10 mouse cellular contexts compared by ENCODE assay signal in genomic region chr12:69982874-69983273, GRCm38 (mm10). TPM values are rescaled to one million over a fixed set of nuclear protein-coding genes. Genes with fewer than 3 reads are reported as not detected.
DNase-seq lines count a peak whose midpoint lies in the region; ATAC-seq and TF ChIP-seq lines count a peak whose summit lies in the region.
"Had no signal": no experiment of that assay in that cellular context is flagged by ENCODE, and none has a peak within 500 bp of the region (broad histone marks: within the 10 kb centered on the region; RNA-seq: fewer than 3 reads in every experiment).

No protein-coding gene starts in this region.

- peak; percentile 40 for DNase-seq in hindbrain, embryonic 11.5 days (ENCODE audit: low spot score)
- DNase-seq in hindbrain, embryonic 10.5 days (ENCODE audit: low spot score), result no peak
- DNase-seq in midbrain, embryonic 14.5 days, result peak; percentile 35
- peak; percentile 35 for DNase-seq in brain, embryonic 14.5 days (ENCODE audit: low read depth)
- DNase-seq in thymus, postnatal 14 days, result peak; percentile 59
- no peak for DNase-seq in layer of hippocampus, postnatal 36 days
- DNase-seq in heart, embryonic 10.5 days (ENCODE audit: low spot score), result no peak

- no peak overlapping the region for H3K27ac ChIP-seq in hindbrain, embryonic 11.5 days (ENCODE audit: low read depth, low read length)
- no peak overlapping the region for H3K27ac ChIP-seq in hindbrain, embryonic 10.5 days
- no peak overlapping the region for H3K27ac ChIP-seq in midbrain, embryonic 14.5 days (replicated peaks; ENCODE audit: low read depth, low read length)
- H3K27ac ChIP-seq in midbrain, embryonic 16.5 days (ENCODE audit: low read length), result no peak overlapping the region
- H3K27ac ChIP-seq in heart, embryonic 10.5 days, result no peak overlapping the region
- H3K27ac ChIP-seq: heart, embryonic 15.5 days; macrophage had no signal

- ATAC-seq in hindbrain, embryonic 11.5 days (ENCODE audit: low FRiP score), result no peak
- ATAC-seq in midbrain, embryonic 14.5 days (ENCODE audit: low FRiP score, low TSS enrichment), result no peak
- no peak for ATAC-seq in midbrain, embryonic 16.5 days

- no peaks in the 10 kb centered on the region for H3K36me3 ChIP-seq in hindbrain, embryonic 11.5 days (ENCODE audit: control insufficient read depth, insufficient read depth, low read length)
- peaks cover 52% of the 10 kb centered on the region for H3K36me3 ChIP-seq in hindbrain, embryonic 10.5 days
- peaks cover 32% of the 10 kb centered on the region for H3K36me3 ChIP-seq in midbrain, embryonic 14.5 days (ENCODE audit: control insufficient read depth, insufficient read depth, low read length)
- H3K36me3 ChIP-seq in midbrain, embryonic 16.5 days (ENCODE audit: control insufficient read depth, insufficient read depth, low read length), result peaks cover 4% of the 10 kb centered on the region
- peaks cover 56% of the 10 kb centered on the region for H3K36me3 ChIP-seq in heart, embryonic 10.5 days

- peak; percentile 35; the same call in 1 of the 2 replicates for TF ChIP-seq CTCF in brain, embryonic 14.5 days (IDR thresholded peaks at IDR 0.05; ENCODE audit: borderline replicate concordance, extremely low read depth, insufficient read depth, insufficient read length)

- no peak for TF ChIP-seq POLR2A in brain, embryonic 14.5 days (IDR thresholded peaks at IDR 0.05; ENCODE audit: borderline replicate concordance, extremely low read depth, insufficient read depth, insufficient read length, poor library complexity, severe bottlenecking)

- no peaks in the 10 kb centered on the region for H3K27me3 ChIP-seq in hindbrain, embryonic 11.5 days (ENCODE audit: control insufficient read depth, insufficient read depth, low read length)
- H3K27me3 ChIP-seq in hindbrain, embryonic 10.5 days (ENCODE audit: insufficient read depth, poor library complexity, severe bottlenecking), result no peaks in the 10 kb centered on the region
- H3K27me3 ChIP-seq in midbrain, embryonic 14.5 days (ENCODE audit: control insufficient read depth, insufficient read depth, low read length), result no peaks in the 10 kb centered on the region
- H3K27me3 ChIP-seq in midbrain, embryonic 16.5 days (ENCODE audit: control insufficient read depth, insufficient read depth, low read depth, low read length), result no peaks in the 10 kb centered on the region
- no peaks in the 10 kb centered on the region for H3K27me3 ChIP-seq in heart, embryonic 10.5 days (ENCODE audit: insufficient read depth, poor library complexity, severe bottlenecking)
- H3K27me3 ChIP-seq: heart, embryonic 15.5 days had no signal

- H3K4me2 ChIP-seq in hindbrain, embryonic 11.5 days (replicated peaks; ENCODE audit: low read depth, low read length), result no peak overlapping the region
- H3K4me2 ChIP-seq in midbrain, embryonic 14.5 days (ENCODE audit: low read length), result no peak overlapping the region
- H3K4me2 ChIP-seq in midbrain, embryonic 16.5 days (ENCODE audit: low read length), result no peak overlapping the region
- H3K4me2 ChIP-seq: heart, embryonic 15.5 days had no signal

- 78% methylated on average over 5 of the region's 5 CpGs for WGBS in hindbrain, embryonic 11.5 days
- 75% methylated on average over 5 of the region's 5 CpGs for WGBS in hindbrain, embryonic 10.5 days
- WGBS in midbrain, embryonic 14.5 days, result 71% methylated on average over 5 of the region's 5 CpGs
- WGBS in midbrain, embryonic 16.5 days, result 67% methylated on average over 5 of the region's 5 CpGs
- WGBS in heart, embryonic 10.5 days, result 76% methylated on average over 5 of the region's 5 CpGs

- no peak overlapping the region for H3K4me3 ChIP-seq in hindbrain, embryonic 11.5 days (ENCODE audit: low read depth, low read length)
- no peak overlapping the region for H3K4me3 ChIP-seq in hindbrain, embryonic 10.5 days
- no peak overlapping the region for H3K4me3 ChIP-seq in midbrain, embryonic 14.5 days (replicated peaks; ENCODE audit: low read depth, low read length)
- H3K4me3 ChIP-seq in midbrain, embryonic 16.5 days (ENCODE audit: low read depth, low read length), result no peak overlapping the region
- H3K4me3 ChIP-seq in heart, embryonic 10.5 days, result no peak overlapping the region
- H3K4me3 ChIP-seq: heart, embryonic 15.5 days had no signal

- no peak overlapping the region for H3K9ac ChIP-seq in hindbrain, embryonic 11.5 days (ENCODE audit: low read depth, low read length)
- H3K9ac ChIP-seq in midbrain, embryonic 14.5 days (replicated peaks; ENCODE audit: low read length), result no peak overlapping the region
- no peak overlapping the region for H3K9ac ChIP-seq in midbrain, embryonic 16.5 days (ENCODE audit: low read depth, low read length)
- H3K9ac ChIP-seq: heart, embryonic 15.5 days had no signal

- H3K9me3 ChIP-seq in hindbrain, embryonic 11.5 days (ENCODE audit: control insufficient read depth, low read length), result no peaks in the 10 kb centered on the region
- no peaks in the 10 kb centered on the region for H3K9me3 ChIP-seq in hindbrain, embryonic 10.5 days
- no peaks in the 10 kb centered on the region for H3K9me3 ChIP-seq in midbrain, embryonic 14.5 days (ENCODE audit: control insufficient read depth, low read length)
- no peaks in the 10 kb centered on the region for H3K9me3 ChIP-seq in midbrain, embryonic 16.5 days (replicated peaks; ENCODE audit: control insufficient read depth, low read length, poor library complexity, severe bottlenecking)
- H3K9me3 ChIP-seq in heart, embryonic 10.5 days, result no peaks in the 10 kb centered on the region
- H3K9me3 ChIP-seq: heart, embryonic 15.5 days had no signal

- H3K4me1 ChIP-seq in hindbrain, embryonic 11.5 days (replicated peaks; ENCODE audit: control insufficient read depth, insufficient read depth, low read length), result 0 out of 2 replicates have a peak, but pooled peaks cover 2% of the 10 kb centered on the region
- peaks cover 29% of the 10 kb centered on the region for H3K4me1 ChIP-seq in hindbrain, embryonic 10.5 days (replicated peaks)
- peaks cover 7% of the 10 kb centered on the region; the same call in 1 of the 2 replicates for H3K4me1 ChIP-seq in midbrain, embryonic 14.5 days (ENCODE audit: control insufficient read depth, insufficient read depth, low read length)
- peaks cover 20% of the 10 kb centered on the region for H3K4me1 ChIP-seq in midbrain, embryonic 16.5 days (ENCODE audit: control insufficient read depth, insufficient read depth, low read length)
- H3K4me1 ChIP-seq in heart, embryonic 10.5 days, result peaks cover 5% of the 10 kb centered on the region

RNA-seq across cellular contexts. Expression of gene Sav1, which starts 3.9 kb away (rescaled TPM):
- 7.3 and 8.5 TPM in 2 replicates for polyA plus RNA-seq in hindbrain, embryonic 11.5 days (2014; fragmentation: Nextera tagmentation; extraction: Ambion mirVana)
- polyA plus RNA-seq in hindbrain, embryonic 10.5 days (2016; fragmentation: Nextera tagmentation; extraction: Ambion mirVana), result 5.2 and 5.4 TPM in 2 replicates
- 3.3 and 3.6 TPM in 2 replicates for polyA plus RNA-seq in midbrain, embryonic 14.5 days (2014; fragmentation: Nextera tagmentation; extraction: Ambion mirVana)
- polyA plus RNA-seq in midbrain, embryonic 16.5 days (2015; fragmentation: Nextera tagmentation; extraction: Ambion mirVana), result 1.2 and 2.1 TPM in 2 replicates
- 29.6 and 33.4 TPM in 2 replicates for polyA plus RNA-seq in brain, embryonic 14.5 days (2012; rRNA removed)
- 10 to 100 TPM; 16.6 to 19.3 TPM for total RNA-seq in layer of hippocampus, postnatal 36 days (2021)
- 3.9 and 6.8 TPM in 2 replicates for polyA plus RNA-seq in heart, embryonic 10.5 days (2016; fragmentation: Nextera tagmentation; extraction: Ambion mirVana)

Comparison
In these comparisons a context has a peak if more than half of its experiments do, and no peak if none do; other contexts are left out.
1. DNase-seq: peak in hindbrain, embryonic 11.5 days (single experiment), midbrain, embryonic 14.5 days (single experiment), brain, embryonic 14.5 days (single experiment) and thymus, postnatal 14 days (single experiment); none in hindbrain, embryonic 10.5 days (single experiment), layer of hippocampus, postnatal 36 days (0 of 2) and heart, embryonic 10.5 days (single experiment).